Mouse (Mus musculus): Measurements from ENCODE around the gene Bbs1.

GRCm38 (mm10) chr19:4847490-4847889, 58.9 kb downstream of the Bbs1 start:
- TF ChIP-seq CTCF (IDR thresholded peaks at IDR 0.05; ENCODE audit: insufficient read depth, low read depth, low read length) = no peak
- no peak for TF ChIP-seq POLR2A (IDR thresholded peaks at IDR 0.05; ENCODE audit: insufficient read depth, low read depth, low read length)
